Mouse (Mus musculus) kidney, postnatal 0 days (tissue): Measurements from ENCODE around the gene Ttll5. TPM values are rescaled to one million over a fixed set of nuclear protein-coding genes. Genes with fewer than 3 reads are reported as not detected.
A peak's percentile ranks its signal among the peaks of the same experiment; 100 is the strongest.

Source experiments
- ATAC-seq: fragments of 200-750 bp; cut with Nextera tagmentation; replicated peaks from 2 replicates; pipeline ENCODE4 v1.8.0; 2017; ENCODE audit warnings: low read depth, moderate number of reproducible peaks, moderate TSS enrichment, moderate library complexity; ENCODE audit not compliant: low FRiP score
- DNase-seq: peaks from one replicate; pipeline ENCODE4 v3.0.0-alpha.2; 2016; ENCODE audit warnings: low spot score
- H3K27ac ChIP-seq: fragments of 300-500 bp; sonication (generic); 2 replicates; pipeline ENCODE4 v1.5.1; 2014; ENCODE audit warnings: mild to moderate bottlenecking
- H3K27me3 ChIP-seq: fragments of 300-500 bp; sonication (generic); 2 replicates; pipeline ENCODE4 v1.6.1; 2014; ENCODE audit warnings: low read length, mixed read lengths; ENCODE audit not compliant: insufficient read depth
- H3K36me3 ChIP-seq: fragments of 300-500 bp; sonication (generic); 2 replicates; pipeline ENCODE4 v1.6.1; 2014; ENCODE audit warnings: low read length, mixed read lengths; ENCODE audit not compliant: insufficient read depth
- H3K4me1 ChIP-seq: fragments of 300-500 bp; sonication (generic); replicated peaks from 2 replicates; pipeline ENCODE4 v1.6.1; 2014; ENCODE audit warnings: antibody characterized with exemption, low read length, mixed read lengths; ENCODE audit not compliant: insufficient read depth
- H3K4me2 ChIP-seq: fragments of 300-500 bp; sonication (generic); 2 replicates; pipeline ENCODE4 v1.6.1; 2014; ENCODE audit warnings: mild to moderate bottlenecking, low read length, moderate library complexity, mixed read lengths
- H3K4me3 ChIP-seq: fragments of 300-500 bp; sonication (generic); replicated peaks from 2 replicates; pipeline ENCODE4 v1.5.1; 2014; ENCODE audit warnings: low read depth, low read length
- H3K9ac ChIP-seq: fragments of 300-500 bp; sonication (generic); 2 replicates; pipeline ENCODE4 v1.6.1; 2014; ENCODE audit warnings: low read depth, low read length
- H3K9me3 ChIP-seq: fragments of 300-500 bp; sonication (generic); replicated peaks from 2 replicates; pipeline ENCODE4 v1.6.1; 2016; ENCODE audit warnings: low read length, inconsistent platforms, mixed read lengths
- CTCF ChIP-seq: IDR thresholded peaks from 2 replicates; pipeline ENCODE4 v1.5.1; 2016; ENCODE audit warnings: antibody characterized with exemption, low read depth, mild to moderate bottlenecking, moderate library complexity
- WGBS: fragments of 180-500 bp; shearing (Covaris S2); extraction: QIAGEN DNeasy Blood & Tissue Kit; methylation state at CpG from one replicate; pipeline ENCODE4 v1.1.7; 2014; 5-methylcytosine and 5-hydroxymethylcytosine counted together
- polyA plus RNA-seq: library from polyadenylated mRNA; unstranded; fragments of >200 nt; fragmentation: Nextera tagmentation; extraction: Ambion mirVana; gene quantifications from 2 replicates; pipeline ENCODE4 v1.2.1, GENCODE M21; 2015

The Ttll5 gene
- polyA plus RNA-seq, 1 experiment from 2014 or later, result 6.8 TPM

DNA sequence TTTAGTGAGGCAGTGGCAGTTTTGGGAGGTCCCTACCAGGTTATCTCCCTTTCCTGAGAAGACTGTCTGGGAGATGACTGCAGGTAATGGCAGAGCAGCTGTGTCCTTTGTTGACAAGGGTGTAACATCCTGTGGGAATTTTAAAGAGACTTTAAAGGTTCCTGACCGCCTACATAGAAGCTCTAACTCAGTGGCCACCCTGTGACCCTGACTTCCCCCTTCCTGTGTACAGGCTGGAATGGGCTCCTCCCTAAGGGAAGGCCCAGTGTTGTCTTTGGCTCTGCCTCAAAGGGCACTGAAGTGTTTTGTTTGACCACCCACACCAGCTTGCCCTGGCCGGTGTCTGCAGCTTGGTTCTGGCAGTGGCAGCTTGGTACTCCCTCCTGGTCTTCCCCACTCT is 10.9 kb upstream of the Ttll5 start:
- ATAC-seq, result peak; percentile 85
- Histone ChIP-seq H3K9me3 (no peaks in the 10 kb centered on the region), H3K27me3 (no peaks in the 10 kb centered on the region), H3K4me1 (no peaks in the 10 kb centered on the region), H3K9ac (no peak overlapping the region), H3K27ac (no peak overlapping the region), H3K4me3 (no peak overlapping the region), H3K4me2 (no peak overlapping the region), H3K36me3 (peaks cover 19% of the 10 kb centered on the region)
- TF ChIP-seq CTCF, result no peak
- DNase-seq, result peak; percentile 88
- WGBS, result 18% methylated on average over 2 of the region's 2 CpGs

DNA sequence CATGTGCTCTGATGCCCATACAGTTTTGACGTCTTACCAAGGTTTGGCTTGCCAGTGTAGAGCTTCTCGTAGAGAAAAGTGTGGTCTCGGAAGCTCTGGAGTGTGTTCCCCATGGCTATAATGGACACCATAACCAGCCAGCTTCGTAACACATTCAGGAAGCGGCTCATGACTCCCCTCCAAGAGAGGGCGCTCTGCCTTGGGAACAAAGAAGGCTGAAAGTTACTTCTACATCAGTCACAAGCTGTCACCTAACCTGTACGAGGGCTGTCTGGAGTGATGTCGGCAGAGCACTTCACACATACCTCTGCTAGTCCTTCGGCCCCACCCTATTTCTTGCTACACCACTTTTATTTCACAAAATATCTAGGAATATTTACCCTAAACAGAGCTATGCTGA is 2.4 kb upstream of the Ttll5 start:
- peaks cover 17% of the 10 kb centered on the region; the same call in 1 of the 2 replicates for H3K36me3 ChIP-seq
- DNase-seq (no peak), ATAC-seq (no peak)
- no peaks in the 10 kb centered on the region for H3K27me3 ChIP-seq
- 81% methylated on average over 9 of the region's 9 CpGs for WGBS
- no peak overlapping the region for H3K4me2 ChIP-seq
- no peak overlapping the region for H3K27ac ChIP-seq
- no peaks in the 10 kb centered on the region for H3K9me3 ChIP-seq
- no peak overlapping the region for H3K9ac ChIP-seq
- peaks cover 8% of the 10 kb centered on the region for H3K4me1 ChIP-seq
- peak; percentile 37; the same call in 1 of the 2 replicates for TF ChIP-seq CTCF
- H3K4me3 ChIP-seq, result no peak overlapping the region

DNA sequence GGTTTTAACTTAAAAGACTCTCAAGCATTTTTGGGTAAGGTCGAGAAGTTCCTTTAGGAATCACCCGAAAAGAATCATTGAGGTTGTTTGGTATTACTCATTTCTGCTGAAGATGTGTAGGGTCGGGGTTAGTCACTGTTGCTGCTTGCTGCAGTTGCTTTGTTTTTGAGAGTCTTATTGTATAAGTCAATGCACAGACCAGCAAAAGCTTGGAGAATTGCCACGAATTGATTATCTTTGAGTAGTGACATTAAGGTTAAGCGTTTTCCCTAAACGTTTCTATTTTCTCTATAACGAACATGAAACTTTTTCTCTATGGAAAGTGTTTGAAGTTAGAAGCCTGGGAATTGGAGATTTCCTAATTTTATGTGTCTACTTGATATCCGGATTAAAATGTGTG is 902 bp downstream of the Ttll5 start:
- TF ChIP-seq CTCF, result no peak
- Histone ChIP-seq H3K27me3 (no peaks in the 10 kb centered on the region), H3K4me2 (peak overlapping the region; percentile 83), H3K4me3 (peak overlapping the region; percentile 75), H3K9ac (peak overlapping the region; percentile 81), H3K4me1 (peaks cover 8% of the 10 kb centered on the region), H3K9me3 (no peaks in the 10 kb centered on the region), H3K27ac (peak overlapping the region; percentile 95), H3K36me3 (0 out of 2 replicates have a peak, but pooled peaks cover 9% of the 10 kb centered on the region)
- 9% methylated on average over 8 of the region's 8 CpGs for WGBS
- no peak for ATAC-seq
- no peak for DNase-seq

DNA sequence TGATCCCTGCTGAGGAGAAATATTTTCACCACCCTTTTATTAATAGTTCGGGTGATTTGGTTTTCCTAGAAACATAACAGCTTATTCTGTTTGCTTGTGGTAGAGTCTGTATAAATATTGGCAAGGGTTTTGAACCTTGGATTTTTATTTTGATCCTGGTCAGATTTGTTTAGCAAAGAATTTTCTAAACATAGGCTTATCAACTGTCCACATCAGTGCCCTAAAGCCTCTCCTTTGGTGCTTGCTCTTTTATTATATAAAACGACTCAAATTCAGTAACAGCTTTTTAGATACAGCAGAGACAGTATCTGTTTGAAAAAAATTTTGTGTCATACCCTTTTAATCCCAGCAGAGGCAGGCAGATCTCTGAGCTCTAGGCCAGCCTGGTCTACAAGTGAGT is 1.4 kb downstream of the Ttll5 start:
- no peaks in the 10 kb centered on the region for H3K27me3 ChIP-seq
- no peak overlapping the region for H3K9ac ChIP-seq
- ATAC-seq, result no peak
- 77% methylated on average over 2 of the region's 2 CpGs for WGBS
- no peak overlapping the region for H3K27ac ChIP-seq
- H3K4me2 ChIP-seq, result peak overlapping the region; percentile 83
- no peak overlapping the region for H3K4me3 ChIP-seq
- 0 out of 2 replicates have a peak, but pooled peaks cover 9% of the 10 kb centered on the region for H3K36me3 ChIP-seq
- H3K4me1 ChIP-seq, result peaks cover 8% of the 10 kb centered on the region
- no peaks in the 10 kb centered on the region for H3K9me3 ChIP-seq
- no peak for DNase-seq
- TF ChIP-seq CTCF, result no peak

DNA sequence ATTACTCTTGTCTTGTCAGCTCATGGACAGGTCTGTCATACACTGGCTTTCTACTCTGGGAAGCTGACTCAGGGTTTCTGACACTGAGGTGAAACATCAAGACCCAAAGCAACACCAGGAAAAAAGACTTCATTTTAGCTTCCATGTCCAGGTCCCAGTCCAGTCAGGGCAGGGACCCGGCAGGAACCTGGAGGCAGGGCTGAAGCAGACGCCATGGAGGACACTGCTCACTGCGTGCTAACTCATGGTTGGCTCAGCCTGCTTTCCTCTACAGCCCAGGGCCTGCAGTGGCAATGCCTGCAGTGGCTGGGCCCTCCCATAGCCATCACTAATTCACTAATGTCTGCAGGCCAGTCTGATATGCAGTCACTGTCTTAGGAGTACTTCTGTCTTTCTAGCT is 4.4 kb downstream of the Ttll5 start:
- Histone ChIP-seq H3K27ac (no peak overlapping the region), H3K4me1 (peaks cover under 1% of the 10 kb centered on the region; the same call in 1 of the 2 replicates), H3K4me3 (no peak overlapping the region), H3K9ac (no peak overlapping the region), H3K9me3 (no peaks in the 10 kb centered on the region), H3K36me3 (0 out of 2 replicates have a peak, but pooled peaks cover 4% of the 10 kb centered on the region), H3K4me2 (no peak overlapping the region), H3K27me3 (no peaks in the 10 kb centered on the region)
- DNase-seq, result no peak
- no peak for TF ChIP-seq CTCF
- ATAC-seq, result no peak
- 95% methylated on average over 3 of the region's 3 CpGs for whole genome bisulfite sequencing

DNA sequence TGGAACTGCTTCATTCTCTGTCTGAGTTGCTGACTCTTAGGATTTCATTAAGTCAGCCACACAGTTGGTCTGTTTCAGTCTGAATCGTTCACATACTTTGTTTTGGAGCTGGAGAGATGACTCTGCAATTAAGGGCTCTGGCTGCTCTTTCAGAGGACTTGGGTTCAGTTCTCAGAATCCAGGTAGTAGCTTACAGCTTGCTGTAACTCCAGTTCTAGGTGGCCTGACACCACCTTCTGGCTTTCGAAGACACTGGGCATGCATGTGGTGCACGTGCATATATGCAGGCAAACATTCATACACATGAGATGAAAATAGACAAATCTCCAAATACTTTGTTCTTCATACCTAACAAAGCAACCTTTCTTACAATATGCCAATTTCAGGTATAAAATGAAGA is 5.4 kb downstream of the Ttll5 start:
- Histone ChIP-seq H3K4me1 (no peaks in the 10 kb centered on the region), H3K4me2 (no peak overlapping the region), H3K4me3 (no peak overlapping the region), H3K36me3 (peaks cover 9% of the 10 kb centered on the region; the same call in 1 of the 2 replicates), H3K27ac (no peak overlapping the region), H3K9me3 (no peaks in the 10 kb centered on the region), H3K27me3 (no peaks in the 10 kb centered on the region), H3K9ac (no peak overlapping the region)
- WGBS, result 92% methylated on average over 3 of the region's 3 CpGs
- no peak for ATAC-seq
- TF ChIP-seq CTCF, result no peak
- no peak for DNase-seq

DNA sequence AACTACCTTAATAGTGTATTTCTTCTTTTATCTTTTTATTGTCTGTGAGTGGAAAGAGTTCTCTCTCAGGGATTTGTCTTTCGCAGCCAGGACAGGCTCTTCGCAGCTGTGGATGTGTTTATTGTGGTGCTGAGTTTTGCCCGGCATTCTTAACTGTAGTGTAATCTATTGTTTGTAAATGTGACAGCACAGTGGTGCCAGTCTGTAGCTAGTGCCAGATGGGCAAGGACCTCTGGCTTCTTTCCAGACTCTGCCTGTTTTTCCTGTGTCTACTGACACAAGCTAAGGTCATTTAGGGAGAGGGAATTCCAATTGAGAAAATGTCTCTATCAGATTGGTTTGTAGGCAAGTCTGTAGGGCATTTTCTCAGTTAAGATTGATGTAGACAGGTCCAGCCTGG is 6.2 kb downstream of the Ttll5 start:
- H3K4me1 ChIP-seq, result no peaks in the 10 kb centered on the region
- H3K4me3 ChIP-seq, result no peak overlapping the region
- no peak for TF ChIP-seq CTCF
- peaks cover 10% of the 10 kb centered on the region; the same call in 1 of the 2 replicates for H3K36me3 ChIP-seq
- ATAC-seq (no peak), DNase-seq (no peak)
- H3K4me2 ChIP-seq, result no peak overlapping the region
- no peak overlapping the region for H3K27ac ChIP-seq
- no peaks in the 10 kb centered on the region for H3K9me3 ChIP-seq
- no peak overlapping the region for H3K9ac ChIP-seq
- no peaks in the 10 kb centered on the region for H3K27me3 ChIP-seq
- WGBS, result 88% methylated on average over 3 of the region's 3 CpGs
